Mouse (Mus musculus) kidney, embryonic 14.5 days (tissue): Measurements from ENCODE around the gene Eln. TPM values are rescaled to one million over a fixed set of nuclear protein-coding genes. Genes with fewer than 3 reads are reported as not detected.

Source experiments
- ATAC-seq: fragments of 200-750 bp; cut with Nextera tagmentation; 2 replicates; pipeline ENCODE4 v1.8.0; 2017; ENCODE audit warnings: moderate number of reproducible peaks, mild to moderate bottlenecking, moderate TSS enrichment, moderate library complexity; ENCODE audit not compliant: low FRiP score, low TSS enrichment
- H3K27ac ChIP-seq: fragments of 300-500 bp; sonication (generic); 2 replicates; pipeline ENCODE4 v1.5.1; 2014; ENCODE audit warnings: low read depth, mild to moderate bottlenecking, low read length, moderate library complexity, mixed read lengths
- H3K27me3 ChIP-seq: fragments of 300-500 bp; sonication (generic); 2 replicates; pipeline ENCODE4 v1.6.1; 2014; ENCODE audit warnings: mild to moderate bottlenecking, low read length; ENCODE audit not compliant: control insufficient read depth, insufficient read depth
- H3K36me3 ChIP-seq: fragments of 300-500 bp; sonication (generic); 2 replicates; pipeline ENCODE4 v1.6.1; 2014; ENCODE audit warnings: low read length, mixed read lengths; ENCODE audit not compliant: control insufficient read depth, insufficient read depth
- H3K4me1 ChIP-seq: fragments of 300-500 bp; sonication (generic); 2 replicates; pipeline ENCODE4 v1.6.1; 2014; ENCODE audit warnings: low read length, mixed read lengths; ENCODE audit not compliant: control insufficient read depth, insufficient read depth
- H3K4me2 ChIP-seq: fragments of 300-500 bp; sonication (generic); replicated peaks from 2 replicates; pipeline ENCODE4 v1.6.1; 2014; ENCODE audit warnings: low read depth, mild to moderate bottlenecking, low read length
- H3K4me3 ChIP-seq: fragments of 300-500 bp; sonication (generic); 2 replicates; pipeline ENCODE4 v1.5.1; 2014; ENCODE audit warnings: mild to moderate bottlenecking, low read length
- H3K9ac ChIP-seq: fragments of 300-500 bp; sonication (generic); 2 replicates; pipeline ENCODE4 v1.6.1; 2014; ENCODE audit warnings: low read depth, mild to moderate bottlenecking, low read length, moderate library complexity
- H3K9me3 ChIP-seq: fragments of 300-500 bp; sonication (generic); 2 replicates; pipeline ENCODE4 v1.6.1; 2016; ENCODE audit warnings: low read length; ENCODE audit not compliant: control insufficient read depth
- WGBS: fragments of 180-500 bp; shearing (Covaris S2); extraction: QIAGEN DNeasy Blood & Tissue Kit; methylation state at CpG from one replicate; pipeline ENCODE4 v1.1.7; 2014; 5-methylcytosine and 5-hydroxymethylcytosine counted together
- polyA plus RNA-seq: library from polyadenylated mRNA; unstranded; fragments of >200 nt; fragmentation: Nextera tagmentation; extraction: Ambion mirVana; gene quantifications from 2 replicates; pipeline ENCODE4 v1.2.1, GENCODE M21; 2014

The Eln gene
- polyA plus RNA-seq, 1 experiment from 2014 or later, result 9.5 TPM

DNA sequence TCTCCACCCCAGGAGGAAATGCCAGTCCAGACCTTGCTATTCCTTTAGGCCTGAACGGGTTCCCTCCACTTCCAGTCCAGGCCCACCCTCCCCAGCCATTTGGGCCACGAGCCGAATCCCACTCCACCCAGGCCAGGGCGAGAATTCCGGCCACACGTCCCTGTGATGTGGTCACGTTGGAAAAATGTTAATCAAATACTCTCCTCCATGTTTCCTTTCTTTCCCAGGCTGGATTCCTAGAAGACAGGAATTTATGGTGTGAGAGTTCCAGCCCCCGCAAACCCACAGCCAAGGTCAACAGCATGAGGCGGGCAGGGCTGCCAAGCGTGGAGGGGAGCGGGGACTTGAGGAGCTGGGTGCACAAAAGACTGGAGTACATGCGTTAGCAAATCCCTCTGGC lies 25.4 kb upstream of the Eln start:
- no peaks in the 10 kb centered on the region for H3K27me3 ChIP-seq
- no peaks in the 10 kb centered on the region for H3K36me3 ChIP-seq
- H3K4me1 ChIP-seq, result peaks cover 15% of the 10 kb centered on the region
- no peak overlapping the region for H3K4me2 ChIP-seq
- no peaks in the 10 kb centered on the region for H3K9me3 ChIP-seq
- WGBS, result 22% methylated on average over 12 of the region's 12 CpGs
- no peak overlapping the region for H3K4me3 ChIP-seq
- H3K27ac ChIP-seq, result peak overlapping the region; percentile 39
- ATAC-seq, result peak; percentile 78
- H3K9ac ChIP-seq, result no peak overlapping the region

DNA sequence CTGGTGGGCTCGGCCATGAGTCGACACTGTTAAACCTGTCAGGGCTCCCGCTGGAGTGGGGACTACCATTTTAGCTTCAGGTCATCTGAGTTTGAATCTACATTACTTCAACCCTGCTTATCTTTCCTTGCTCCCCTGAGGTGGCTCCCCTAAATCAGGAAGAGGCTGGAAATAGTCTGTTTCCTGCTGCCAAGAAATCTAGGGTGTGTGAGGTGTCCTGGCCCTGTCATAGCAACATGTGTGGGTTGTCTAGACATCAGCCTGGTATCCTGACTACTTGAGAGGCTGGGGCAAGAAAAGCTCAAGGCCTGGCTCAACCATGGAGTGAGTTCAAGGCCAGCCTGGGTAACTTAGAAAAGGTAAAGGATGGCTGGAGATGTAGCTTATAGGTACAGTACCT lies 24.6 kb upstream of the Eln start:
- Histone ChIP-seq H3K9me3 (no peaks in the 10 kb centered on the region), H3K4me3 (no peak overlapping the region), H3K9ac (no peak overlapping the region), H3K4me1 (peaks cover 15% of the 10 kb centered on the region), H3K36me3 (no peaks in the 10 kb centered on the region), H3K27ac (no peak overlapping the region), H3K4me2 (no peak overlapping the region), H3K27me3 (no peaks in the 10 kb centered on the region)
- ATAC-seq, result no peak
- 84% methylated on average over 3 of the region's 3 CpGs for WGBS

DNA sequence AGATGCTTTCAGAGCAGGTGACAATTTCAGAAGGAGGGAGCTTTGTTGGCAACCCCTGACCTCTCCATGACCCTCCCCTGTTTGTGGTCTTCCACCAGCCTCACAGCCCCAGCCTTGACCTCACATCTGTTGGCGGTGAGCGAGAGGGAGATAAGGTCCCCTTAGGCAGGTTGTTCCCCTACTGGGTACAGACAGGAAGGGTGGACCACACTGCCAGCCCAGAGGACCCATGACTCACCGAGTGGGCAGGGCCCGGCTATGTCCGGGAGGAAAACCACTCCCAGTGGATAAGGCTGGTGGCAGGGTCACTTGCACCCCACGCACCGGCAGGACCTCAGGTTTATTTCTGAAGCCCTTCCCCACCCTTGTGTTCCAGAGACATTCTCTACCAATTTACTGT lies 22.1 kb upstream of the Eln start:
- WGBS, result 66% methylated on average over 7 of the region's 7 CpGs
- ATAC-seq, result no peak
- Histone ChIP-seq H3K4me2 (no peak overlapping the region), H3K4me3 (no peak overlapping the region), H3K9ac (no peak overlapping the region), H3K4me1 (peaks cover 15% of the 10 kb centered on the region), H3K27ac (no peak overlapping the region), H3K9me3 (no peaks in the 10 kb centered on the region), H3K36me3 (no peaks in the 10 kb centered on the region), H3K27me3 (no peaks in the 10 kb centered on the region)

DNA sequence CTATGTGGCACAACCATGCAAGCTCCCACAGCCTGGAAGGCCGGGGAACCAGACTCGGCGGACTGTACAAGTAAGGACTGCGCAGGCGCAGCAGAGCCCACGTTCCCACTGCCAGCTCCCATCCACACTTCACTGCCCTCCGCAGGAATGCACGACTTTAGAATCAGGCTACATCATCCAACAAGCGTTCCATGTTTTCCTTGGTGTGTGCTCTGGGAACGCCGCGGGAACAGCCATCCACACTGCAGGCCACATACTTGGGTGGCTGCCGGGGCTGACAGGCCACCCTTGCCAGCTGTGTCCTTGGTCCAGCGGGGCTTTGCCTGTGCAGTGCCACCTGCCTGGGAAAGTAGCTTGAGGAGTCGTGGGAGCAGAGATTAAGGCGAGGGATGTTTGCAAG lies 18.3 kb upstream of the Eln start:
- Histone ChIP-seq H3K4me2 (no peak overlapping the region), H3K36me3 (no peaks in the 10 kb centered on the region), H3K4me3 (no peak overlapping the region), H3K4me1 (no peaks in the 10 kb centered on the region), H3K9ac (no peak overlapping the region), H3K9me3 (no peaks in the 10 kb centered on the region), H3K27ac (no peak overlapping the region), H3K27me3 (no peaks in the 10 kb centered on the region)
- WGBS, result 82% methylated on average over 16 of the region's 16 CpGs
- no peak for ATAC-seq

DNA sequence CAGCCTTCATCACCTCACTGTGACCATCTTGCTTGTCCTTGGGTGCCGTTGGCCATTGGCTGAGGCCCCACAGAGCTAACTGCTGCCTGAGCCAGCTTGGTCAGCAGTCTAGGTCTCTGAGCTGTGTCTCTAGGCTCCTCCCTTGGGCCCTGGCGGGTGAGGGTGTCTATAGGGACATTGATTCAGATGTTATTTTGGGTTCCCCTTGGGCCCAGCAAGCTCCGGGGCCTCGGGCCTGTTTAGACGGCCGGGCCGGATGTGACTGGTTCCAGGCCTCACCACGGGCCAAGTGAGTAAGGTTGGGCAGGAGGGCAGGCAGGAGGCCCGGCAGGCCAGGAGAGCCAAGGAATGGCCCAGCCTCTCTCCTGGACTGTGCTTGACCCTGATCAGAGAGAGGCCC lies 16.2 kb upstream of the Eln start:
- Histone ChIP-seq H3K9me3 (no peaks in the 10 kb centered on the region), H3K4me3 (no peak overlapping the region), H3K36me3 (no peaks in the 10 kb centered on the region), H3K27ac (no peak overlapping the region), H3K27me3 (no peaks in the 10 kb centered on the region), H3K9ac (no peak overlapping the region), H3K4me1 (no peaks in the 10 kb centered on the region), H3K4me2 (no peak overlapping the region)
- WGBS, result 90% methylated on average over 9 of the region's 9 CpGs
- no peak for ATAC-seq

DNA sequence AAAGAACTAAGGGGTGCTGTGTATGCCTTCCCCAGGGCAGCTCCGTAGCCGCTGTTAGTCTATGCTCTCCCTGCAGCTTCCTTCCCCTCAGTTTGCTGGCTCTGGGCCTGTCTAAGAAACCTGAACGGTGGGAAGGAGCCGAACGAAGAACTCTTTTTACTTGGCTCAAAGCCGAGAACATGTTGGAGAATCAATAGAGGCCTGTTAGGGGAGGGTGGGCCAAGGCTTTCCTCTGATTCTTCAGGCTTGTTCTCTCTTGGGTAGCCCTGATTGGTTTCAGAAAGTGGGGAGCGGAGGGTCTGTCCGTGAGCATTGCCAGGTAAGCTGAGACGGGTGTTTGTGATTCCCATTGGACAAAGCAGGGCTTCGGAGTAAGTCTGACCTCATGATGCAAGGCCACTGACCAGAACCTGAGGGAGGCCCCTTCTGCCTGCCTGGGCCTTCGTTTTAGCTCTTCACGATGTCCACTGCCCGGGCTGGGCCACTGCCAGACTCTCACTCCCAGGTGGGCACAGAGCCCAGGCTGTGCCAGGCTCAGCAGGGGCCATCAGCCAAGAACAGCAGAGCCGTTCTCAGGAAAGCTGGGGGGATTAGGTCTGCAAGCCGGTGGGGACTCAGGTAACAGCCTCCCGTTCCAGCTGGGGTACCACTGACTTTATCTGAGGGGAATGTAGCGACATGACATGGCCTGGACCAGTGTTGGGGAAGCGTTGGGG lies 14.4 kb upstream of the Eln start:
- Histone ChIP-seq H3K27ac (no peak overlapping the region), H3K36me3 (no peaks in the 10 kb centered on the region), H3K4me1 (no peaks in the 10 kb centered on the region), H3K4me3 (no peak overlapping the region), H3K4me2 (no peak overlapping the region), H3K9me3 (no peaks in the 10 kb centered on the region), H3K27me3 (no peaks in the 10 kb centered on the region), H3K9ac (no peak overlapping the region)
- WGBS, result 78% methylated on average over 18 of the region's 18 CpGs
- no peak for ATAC-seq

DNA sequence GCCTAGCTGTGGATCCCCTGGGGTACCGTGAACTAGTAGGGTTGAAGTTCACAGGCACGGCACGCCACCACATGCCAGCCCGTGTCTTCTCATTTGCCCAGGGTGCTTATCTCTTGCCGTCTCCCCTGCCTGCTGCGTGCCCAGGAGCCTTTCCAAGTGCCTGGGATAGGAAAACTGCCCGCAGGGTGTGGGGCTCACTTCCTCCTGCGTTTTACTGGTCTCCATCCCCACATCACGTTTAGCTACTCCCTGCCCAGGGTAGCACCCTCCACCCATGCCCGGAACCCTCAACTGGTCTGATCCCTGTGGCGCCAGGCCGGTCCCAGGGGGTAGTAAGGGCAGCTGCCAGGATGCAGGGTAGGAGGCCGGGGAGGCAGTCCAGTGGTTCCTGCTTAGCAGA lies 8.9 kb upstream of the Eln start:
- H3K36me3 ChIP-seq, result no peaks in the 10 kb centered on the region
- no peaks in the 10 kb centered on the region for H3K27me3 ChIP-seq
- H3K27ac ChIP-seq, result no peak overlapping the region
- H3K9me3 ChIP-seq, result no peaks in the 10 kb centered on the region
- WGBS, result 38% methylated on average over 13 of the region's 13 CpGs
- no peak for ATAC-seq
- no peak overlapping the region for H3K4me2 ChIP-seq
- H3K4me1 ChIP-seq, result no peaks in the 10 kb centered on the region
- no peak overlapping the region for H3K4me3 ChIP-seq
- no peak overlapping the region for H3K9ac ChIP-seq

DNA sequence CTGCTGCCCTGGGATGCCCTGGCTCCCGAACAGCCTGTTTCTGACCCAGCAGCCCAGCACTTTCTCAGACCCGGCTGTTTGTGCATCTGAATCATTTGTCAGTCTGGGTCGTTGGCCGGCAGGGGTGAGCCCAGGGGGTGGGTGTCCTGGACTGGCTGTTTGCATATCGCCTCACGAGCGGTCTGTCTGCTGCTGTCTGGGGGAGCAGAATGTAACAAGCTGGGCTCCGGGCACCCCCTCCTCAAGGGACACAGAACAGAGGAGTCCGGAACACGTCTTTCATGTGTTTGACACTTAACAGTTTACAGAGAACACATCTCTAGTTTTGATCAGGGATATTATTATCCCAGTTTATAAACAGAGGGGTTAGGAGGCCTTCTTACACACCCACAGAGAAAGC lies 7.0 kb upstream of the Eln start:
- Histone ChIP-seq H3K27ac (no peak overlapping the region), H3K9ac (no peak overlapping the region), H3K4me2 (no peak overlapping the region), H3K4me3 (no peak overlapping the region), H3K4me1 (no peaks in the 10 kb centered on the region), H3K36me3 (no peaks in the 10 kb centered on the region), H3K9me3 (no peaks in the 10 kb centered on the region), H3K27me3 (no peaks in the 10 kb centered on the region)
- 38% methylated on average over 10 of the region's 10 CpGs for WGBS
- ATAC-seq, result no peak

DNA sequence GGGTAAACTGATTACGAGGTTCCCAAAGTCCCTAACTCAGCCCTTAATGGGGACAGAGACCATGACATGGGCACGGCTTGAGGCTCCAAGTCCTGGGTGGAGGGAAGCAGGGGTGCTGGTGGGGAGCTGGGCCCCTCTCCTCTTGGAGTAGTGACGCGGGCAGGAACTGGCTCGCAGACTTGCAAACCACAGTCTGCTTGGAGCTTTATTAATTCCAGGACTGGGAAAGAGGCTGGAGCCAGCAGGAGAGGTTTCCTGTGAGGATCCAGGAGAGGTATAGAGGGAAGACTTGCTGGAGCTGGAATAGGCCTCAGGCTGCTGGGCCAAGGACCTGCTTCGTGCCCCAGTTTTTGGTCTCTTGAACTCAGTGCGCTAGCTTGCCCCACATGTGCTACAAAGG lies 3.3 kb upstream of the Eln start:
- Histone ChIP-seq H3K9me3 (no peaks in the 10 kb centered on the region), H3K27ac (no peak overlapping the region), H3K36me3 (no peaks in the 10 kb centered on the region), H3K9ac (no peak overlapping the region), H3K4me3 (no peak overlapping the region), H3K27me3 (peaks cover 3% of the 10 kb centered on the region; the same call in 1 of the 2 replicates), H3K4me1 (0 out of 2 replicates have a peak, but pooled peaks cover 9% of the 10 kb centered on the region), H3K4me2 (no peak overlapping the region)
- no peak for ATAC-seq
- WGBS, result 90% methylated on average over 7 of the region's 7 CpGs
